Mouse (Mus musculus) mesoderm, embryonic 11.5 days (tissue): Measurements from ENCODE around the gene Supt6.
"Not testable (repeated sequence)": the region's sequence is repeated elsewhere in the genome, so short reads cannot be mapped to it uniquely, and the experiment has no call there.

ENCODE experiments used
- DNase-seq: peaks from one replicate; pipeline ENCODE4 v3.0.0-alpha.2; 2012; ENCODE audit warnings: low read depth, low spot score

Gene Supt6

DNA sequence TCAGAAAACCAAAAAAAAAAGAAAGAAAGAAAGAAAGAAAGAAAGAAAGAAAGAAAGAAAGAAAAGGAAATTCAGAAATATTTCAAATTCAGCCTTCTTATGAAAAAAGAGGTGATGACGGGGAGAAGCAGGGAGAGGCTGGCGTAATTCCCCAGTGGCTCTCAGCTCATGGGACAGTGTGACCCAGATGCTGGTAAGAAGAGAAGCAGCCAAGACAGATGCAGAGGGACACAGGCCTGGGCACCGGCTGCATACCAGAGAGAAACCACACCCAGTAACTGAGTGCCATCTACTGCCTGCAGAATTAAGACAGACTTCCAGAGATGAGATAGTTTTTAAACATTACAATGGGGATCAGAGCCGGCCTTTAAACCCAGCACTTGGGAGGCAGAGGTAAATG lies 22.2 kb downstream of the Supt6 start:
- no peak for DNase-seq

DNA sequence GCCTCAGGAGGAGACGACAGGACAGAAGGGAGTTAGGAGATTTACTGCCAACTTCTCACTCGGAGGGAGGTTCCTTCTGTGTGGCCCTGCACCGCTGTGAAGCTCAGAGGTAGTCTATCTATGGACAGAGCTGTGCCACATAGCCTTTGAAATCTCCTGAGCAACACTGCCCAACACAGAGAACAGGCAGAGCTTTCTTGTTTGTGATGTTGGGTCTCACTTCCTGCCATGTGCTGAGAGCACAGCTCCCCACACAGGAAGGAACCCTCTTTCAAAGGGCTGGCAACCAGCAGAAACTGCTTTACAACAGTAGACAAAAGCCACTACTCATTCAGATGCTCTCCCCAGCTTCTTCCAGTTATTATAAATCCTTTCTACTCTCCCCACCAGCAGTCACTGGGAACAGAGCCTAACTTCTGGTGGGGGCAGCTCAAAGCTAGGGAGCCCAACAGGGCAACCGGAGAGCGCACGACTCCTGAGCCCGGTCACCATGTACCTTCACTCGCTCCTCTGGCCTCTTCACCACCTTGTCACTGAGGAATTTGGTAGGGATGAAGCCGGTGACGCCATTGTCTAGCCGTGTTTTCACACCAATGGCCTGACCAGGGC lies 30.0 kb downstream of the Supt6 start:
- no peak for DNase-seq

DNA sequence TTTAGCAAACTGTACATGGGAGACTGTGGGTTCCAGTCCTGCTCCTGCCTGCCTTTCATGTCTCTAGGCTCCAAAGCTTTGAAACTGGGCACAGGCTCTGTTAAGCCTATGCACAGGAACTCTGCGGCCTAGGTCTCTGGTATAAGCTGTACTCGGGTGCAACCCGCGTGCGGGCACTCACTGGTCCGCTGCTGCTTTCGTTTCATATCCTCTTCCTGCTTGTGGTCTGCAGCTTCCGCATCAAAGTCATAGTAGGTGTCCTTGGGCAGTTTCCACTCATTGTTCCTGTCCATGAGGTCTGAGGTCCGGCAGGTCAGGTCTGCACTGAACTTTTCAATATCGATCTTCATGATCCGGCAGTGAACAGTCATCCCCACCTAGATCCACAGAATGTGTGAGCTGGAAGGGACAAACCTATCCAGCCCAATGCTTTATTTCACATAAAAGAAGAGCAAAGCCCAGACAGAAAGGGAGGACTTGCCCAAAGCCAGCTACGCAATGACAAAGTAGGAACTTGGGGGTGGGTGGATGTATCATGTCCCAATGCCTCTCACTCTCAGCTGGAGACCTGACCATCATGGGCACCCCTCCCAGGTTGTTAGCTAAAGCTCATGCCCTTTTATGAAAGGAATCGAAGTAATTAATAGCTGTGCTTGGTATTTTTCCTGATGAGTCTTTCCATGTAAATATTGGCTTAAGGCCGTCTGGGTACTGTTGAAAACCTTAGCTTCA lies 32.5 kb downstream of the Supt6 start:
- no peak for DNase-seq

DNA sequence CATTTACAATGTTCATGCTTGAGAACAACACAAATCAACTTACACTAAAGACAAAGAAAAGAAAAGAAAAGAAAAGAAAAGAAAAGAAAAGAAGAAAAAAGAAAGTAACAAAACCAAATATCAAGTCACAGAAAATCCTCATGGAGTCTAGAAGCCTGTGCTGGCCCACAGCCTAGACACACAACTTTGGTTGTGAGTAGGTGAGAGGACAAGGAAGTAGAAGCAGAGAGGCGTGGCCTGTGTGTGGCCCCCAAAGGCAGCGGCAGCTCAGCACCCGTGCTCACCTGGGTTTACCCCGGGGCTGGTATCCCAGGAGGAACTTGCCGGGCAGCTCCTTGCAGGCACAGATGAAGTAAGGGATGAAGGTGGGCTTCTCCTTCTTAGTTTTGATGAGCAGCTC lies 34.3 kb downstream of the Supt6 start:
- no peak for DNase-seq

DNA sequence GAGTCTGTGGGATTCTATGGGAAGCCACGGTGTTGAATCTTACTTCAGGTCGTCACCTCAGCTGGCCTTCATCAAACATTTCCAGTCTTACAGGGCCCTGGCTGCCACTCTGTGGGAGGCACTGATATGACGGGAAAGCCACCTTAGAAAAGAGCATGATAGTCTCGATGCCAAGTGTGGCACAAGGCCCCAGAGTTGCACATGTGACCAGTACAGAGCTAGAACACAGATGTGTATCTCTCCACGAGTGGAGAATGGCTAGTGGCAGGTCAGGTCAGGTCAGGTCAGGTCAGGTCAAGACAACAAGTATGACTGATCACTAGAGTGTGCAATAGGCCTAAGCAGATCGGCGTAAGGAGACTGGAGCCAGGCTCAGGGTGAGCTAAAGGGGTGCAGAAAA lies 35.2 kb downstream of the Supt6 start:
- DNase-seq: no peak

DNA sequence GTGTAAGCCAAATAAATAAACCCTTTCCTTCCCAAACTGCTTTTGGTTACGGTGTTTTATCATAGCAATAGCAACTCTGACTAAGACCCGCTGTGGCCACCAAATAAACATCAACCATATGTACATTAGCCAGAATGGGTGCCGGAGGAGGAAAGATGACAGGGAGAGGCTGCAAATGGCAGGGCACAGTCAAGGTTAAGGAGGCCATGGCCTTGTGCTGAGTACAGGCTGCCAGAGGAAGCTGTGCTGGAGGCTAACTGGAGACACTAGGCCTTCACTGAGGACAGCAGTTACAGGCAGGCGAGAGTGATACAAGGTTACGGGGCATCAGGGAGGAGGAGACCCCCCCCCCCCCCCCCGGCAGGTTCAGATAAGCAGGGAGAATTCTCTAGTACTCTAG lies 35.9 kb downstream of the Supt6 start:
- DNase-seq: no peak

DNA sequence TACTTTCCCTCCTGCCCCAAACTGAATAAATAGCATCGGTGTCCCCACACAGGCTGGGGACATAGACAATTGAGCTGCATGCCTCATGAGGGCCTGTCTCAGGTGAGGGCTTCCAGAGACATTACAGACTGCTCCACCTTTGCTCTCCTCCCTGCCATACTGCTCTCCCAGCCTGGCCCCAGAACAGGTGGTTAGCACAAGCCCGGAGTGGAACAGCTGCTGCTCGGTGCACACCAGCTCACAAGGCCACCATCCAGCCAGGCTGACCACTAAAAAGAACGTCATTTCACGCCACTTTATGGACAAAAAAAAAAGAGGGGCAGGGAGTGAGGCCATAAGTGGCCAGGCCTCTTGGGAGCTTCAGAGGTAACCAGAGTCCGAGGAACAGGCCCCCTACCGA lies 38.6 kb downstream of the Supt6 start:
- no peak for DNase-seq

DNA sequence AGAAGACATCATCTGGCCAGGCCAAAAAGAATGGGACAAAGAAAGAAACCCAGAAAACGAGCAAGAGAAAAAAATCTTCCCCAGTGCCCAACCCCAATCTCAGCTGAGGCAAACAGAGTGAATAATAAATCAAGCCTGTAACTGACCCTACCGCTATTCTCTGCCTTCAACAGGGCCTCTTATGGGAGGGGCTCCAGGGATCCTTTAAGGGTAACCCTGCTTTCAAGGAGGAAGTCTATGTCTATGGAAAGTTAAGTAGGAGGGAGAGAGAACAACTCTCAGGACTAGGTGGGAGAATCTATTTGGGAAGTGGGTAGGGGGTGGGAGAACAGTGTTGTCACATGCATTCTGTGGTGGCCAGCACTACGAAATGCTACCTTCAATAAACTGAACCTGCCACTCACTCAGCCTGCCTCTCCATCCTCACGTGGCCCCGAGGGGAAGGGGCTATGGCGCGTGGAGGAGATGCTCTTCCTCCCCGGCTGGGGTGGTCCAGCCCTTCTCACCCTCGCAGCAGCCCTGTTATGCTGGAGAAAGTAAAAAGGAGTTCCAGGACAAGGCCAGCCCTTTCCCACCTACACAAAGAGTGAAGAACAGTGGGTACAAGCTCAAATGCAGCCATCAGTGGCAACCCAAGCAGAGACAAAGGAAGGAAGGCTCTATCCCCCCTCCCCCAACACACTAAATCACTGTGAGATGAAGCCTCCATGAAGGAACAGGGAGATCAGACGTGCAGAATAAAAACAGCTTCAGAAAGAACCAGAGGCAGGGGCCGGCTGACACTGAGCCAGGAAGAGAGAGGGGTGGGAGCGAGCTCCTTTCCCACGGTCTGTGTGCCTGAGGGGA lies 40.2 kb downstream of the Supt6 start:
- DNase-seq: peak; percentile 72

DNA sequence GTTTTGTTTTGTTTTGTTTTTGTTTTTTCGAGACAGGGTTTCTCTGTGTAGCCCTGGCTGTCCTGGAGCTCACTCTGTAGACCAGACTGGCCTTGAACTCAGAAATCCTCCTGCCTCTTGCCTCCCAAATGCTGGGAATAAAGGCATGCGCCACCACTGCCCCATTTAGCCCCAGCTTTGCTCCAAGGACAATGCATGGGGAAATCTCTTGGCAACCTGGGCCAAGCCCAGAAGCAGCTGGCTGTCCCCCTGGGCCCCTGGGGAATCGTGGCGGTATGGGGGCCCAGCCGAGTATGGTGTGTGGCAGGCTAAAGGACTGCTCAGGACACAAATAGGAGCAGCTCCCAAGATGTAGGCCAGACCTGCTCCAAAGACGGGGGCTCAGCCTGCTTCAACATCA lies 41.5 kb downstream of the Supt6 start:
- DNase-seq: no peak

DNA sequence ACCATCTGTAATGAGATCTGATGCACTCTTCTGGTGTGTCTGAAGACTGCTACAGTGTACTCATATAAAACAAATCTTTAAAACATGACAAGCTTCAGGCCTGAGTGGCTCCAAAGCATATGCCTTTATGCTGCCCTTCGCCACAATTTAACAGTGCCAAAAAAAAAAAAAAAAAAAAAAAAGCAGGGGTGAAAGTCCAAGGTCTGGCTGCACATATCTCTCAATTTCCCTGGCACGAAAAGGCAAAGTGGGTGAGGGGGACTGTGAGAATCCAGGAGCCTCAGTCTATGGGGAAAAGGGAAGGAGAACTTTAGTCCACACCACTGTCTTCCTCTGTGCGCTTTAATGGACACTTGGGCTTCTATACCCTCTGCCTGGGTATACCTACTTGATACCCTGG lies 43.4 kb downstream of the Supt6 start:
- DNase-seq: no peak

DNA sequence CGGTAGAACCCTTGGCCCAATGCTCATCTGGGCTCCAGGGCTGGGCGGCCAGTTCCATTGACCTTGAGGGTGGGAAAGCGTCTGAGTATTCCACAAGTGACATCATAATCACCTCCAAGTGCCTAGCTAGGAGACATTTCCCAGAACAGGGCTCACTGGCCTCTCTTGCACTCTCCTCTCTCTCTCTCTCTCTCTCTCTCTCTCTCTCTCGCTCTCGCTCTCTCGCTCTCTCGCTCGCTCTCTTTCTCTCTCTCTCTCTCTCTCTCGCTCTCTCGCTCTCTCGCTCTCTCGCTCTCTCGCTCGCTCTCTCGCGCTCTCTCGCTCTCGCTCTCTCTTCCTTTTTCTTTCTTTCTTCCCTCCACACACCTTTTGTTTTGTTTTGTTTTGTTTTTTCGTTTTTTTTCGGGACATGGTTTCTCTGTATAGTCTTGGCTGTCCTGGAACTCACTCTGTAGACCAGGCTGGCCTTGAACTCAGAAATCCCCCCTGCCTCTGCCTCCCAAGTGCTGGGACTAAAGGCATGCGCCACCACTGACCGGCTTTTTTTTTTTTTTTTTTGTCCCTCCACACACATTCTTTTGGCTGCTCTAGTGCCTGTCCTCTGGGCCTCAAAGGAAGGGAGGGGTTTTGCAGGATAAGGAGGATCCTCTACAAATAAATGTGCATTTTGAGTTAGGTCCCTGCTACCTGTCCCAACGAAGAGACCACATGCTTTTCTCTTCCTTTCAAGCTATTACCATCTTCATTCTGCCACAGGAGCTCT lies 50.5 kb downstream of the Supt6 start:
- no peak for DNase-seq

DNA sequence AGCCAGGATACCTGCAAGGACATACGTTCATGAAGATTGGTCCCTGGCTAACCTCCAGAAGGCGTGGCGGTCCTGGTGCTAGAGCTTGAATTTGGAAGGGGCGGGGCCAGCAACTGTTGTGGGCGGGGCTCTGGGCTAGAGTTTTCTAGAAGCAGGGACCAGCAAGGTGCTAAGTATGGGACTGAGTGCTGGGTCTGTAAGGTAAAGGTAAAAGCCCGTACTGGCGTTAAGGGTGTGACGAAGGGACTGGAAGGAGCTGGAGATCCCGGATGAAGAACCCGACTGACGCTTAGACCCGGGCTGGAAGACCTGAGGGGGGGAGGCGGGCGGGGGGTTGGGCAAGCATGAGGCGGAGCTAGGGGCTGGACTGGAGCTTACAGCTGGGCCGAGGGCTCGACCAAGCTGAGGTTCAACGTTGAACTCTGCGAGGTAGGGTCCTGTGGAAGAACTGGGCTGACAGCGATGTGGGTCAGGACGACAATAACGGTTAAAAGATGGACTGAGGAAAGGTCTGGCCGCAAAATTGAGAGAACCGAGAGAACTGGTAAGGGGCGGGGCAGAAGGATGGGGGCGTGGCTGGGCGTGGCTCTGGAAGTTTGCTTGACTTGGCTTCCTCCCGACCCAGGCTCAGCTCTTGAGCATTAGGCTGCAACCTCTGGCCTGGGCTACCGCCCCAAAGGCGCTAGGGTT lies 51.2 kb downstream of the Supt6 start:
- peak; percentile 68 for DNase-seq

DNA sequence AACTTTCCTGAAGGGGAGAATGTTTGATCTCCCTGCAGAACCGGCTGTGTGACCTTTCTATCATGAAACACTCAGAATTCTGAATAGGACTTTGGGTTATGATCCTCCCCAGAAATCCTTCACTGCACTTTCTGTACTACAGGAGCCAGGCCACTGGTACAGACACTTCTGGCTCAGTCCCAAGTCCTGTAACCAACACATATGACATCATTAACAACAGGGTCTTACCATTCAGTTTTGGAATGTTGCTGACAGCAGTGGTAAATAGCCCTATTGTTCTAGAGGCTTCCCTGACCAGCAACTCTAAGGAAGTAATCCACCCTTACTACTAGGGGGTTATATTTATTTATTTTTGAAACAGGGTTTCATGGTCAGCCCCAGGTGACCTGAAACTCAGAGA lies 52.7 kb downstream of the Supt6 start, which contains the start of gene Proca1:
Gene Proca1 (plus strand): TSS at position 280 of the 400 bp plus-strand sequence.
- no peak for DNase-seq

DNA sequence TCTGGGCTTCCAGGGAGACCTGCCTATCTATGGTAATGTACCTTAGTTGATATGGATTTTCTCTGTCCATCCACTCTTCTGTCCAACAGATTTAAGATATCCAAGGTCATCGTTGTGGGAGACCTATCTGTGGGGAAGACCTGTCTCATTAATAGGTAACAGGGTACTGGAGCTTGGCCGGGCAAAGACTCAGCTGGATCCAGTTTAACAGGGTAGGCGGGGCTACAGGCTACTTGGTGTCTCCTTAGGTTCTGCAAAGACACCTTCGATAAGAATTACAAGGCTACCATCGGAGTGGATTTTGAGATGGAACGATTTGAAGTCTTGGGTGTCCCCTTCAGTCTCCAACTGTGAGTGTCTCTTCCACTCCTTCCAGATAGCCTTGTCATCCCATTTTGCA lies 55.7 kb downstream of the Supt6 start:
- DNase-seq: no peak

DNA sequence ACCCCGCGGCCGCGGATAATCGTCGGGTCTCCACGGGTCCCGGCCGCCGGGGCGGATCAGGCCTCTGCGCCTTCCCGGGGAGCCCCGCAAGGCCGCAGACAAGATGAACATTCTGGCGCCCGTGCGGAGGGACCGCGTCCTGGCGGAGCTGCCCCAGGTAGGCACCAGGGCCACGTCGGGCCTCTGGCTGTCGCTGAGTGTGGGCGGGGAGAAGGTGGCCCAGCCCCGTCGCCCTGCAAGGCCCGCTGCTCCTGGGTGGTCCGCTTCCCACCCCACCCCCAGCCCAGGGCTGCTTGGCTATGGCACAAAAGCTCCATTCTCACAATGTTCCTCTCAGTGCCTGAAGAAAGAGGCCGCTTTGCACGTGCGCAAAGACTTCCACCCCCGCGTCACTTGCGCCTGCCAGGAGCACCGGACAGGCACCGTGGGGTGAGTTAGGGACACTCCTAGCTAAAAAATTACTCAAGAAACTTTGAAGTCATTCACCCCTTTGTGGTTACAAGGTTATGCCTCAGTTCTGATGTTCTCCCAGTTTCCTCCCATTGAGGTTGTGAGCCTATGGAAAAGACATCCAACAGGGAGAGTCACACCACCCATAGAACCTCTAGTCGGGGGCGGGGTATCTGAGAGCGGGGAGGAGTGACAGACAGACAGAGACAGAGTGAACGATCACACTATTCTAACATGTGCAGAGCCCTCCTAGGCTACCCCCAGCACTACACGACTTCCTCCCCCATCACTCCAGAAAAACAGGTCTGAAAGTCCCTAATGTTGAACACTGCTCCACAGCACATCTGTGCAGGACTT lies 56.4 kb downstream of the Supt6 start:
- DNase-seq: peak; percentile 94

DNA sequence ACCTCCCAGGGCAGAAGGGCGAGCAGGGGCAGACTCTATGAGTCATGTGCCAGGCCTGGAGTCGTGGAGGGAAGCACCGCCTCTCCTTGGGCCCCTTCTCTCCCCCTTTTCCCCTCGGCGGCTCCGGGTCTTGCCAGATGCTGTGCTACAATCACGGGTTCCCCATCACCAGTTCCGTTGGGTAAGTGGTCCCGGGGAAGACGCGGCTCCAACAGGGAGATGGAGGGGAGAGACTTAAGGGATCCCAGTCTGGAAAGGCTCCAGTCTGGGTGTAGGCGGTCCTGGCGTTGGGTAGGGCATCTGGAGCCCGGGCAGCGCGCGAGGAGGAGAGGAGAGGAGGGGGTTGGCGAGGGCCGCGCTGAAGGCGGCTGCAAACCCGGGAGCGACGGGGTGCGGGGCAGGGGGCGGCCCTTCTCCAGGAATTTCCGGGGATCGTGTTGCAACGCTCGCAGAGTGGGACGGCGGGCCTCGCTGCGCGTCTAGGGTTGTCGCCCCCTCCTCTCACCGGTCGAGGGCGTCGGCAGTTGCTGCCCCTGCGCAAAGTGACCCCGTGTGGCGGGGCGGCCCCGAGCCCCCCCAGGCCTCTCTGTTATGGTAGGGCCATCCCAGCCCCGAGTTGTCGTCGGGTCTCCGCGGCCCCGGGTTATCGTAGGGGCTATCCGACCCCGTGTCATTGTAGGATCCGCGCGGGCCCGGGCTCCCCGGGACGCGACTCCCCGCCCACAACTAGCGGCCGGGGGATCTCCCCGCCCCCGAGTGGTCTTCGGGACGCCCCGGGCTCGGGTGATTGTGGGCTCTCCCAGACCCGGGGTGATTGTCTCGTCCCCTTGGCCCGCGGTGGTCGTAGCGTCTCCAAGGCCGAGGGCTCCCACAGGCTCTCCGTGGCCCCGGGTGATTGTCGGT lies 57.2 kb downstream of the Supt6 start, which contains the start of gene Rab34:
Gene Rab34 (plus strand): TSS at position 100 of the 903 bp plus-strand sequence.
- peak; percentile 91 for DNase-seq

DNA sequence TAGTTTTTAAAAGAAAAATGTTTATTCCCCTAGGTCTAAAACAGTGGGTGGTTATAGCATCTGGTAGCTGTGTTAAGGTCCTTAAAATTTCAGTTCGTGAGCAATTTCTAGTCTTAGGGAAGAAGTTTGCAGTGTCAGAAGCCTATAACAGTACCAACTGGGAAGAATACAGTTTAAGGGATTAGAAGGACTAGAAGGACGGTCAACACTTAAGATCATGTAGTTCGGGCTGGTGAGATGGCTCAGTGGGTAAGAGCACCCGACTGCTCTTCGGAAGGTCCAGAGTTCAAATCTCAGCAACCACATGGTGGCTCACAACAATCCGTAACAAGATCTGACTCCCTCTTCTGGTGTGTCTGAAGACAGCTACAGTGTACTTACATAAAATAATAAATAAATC lies 61.1 kb downstream of the Supt6 start:
- not testable (repeated sequence) for DNase-seq

DNA sequence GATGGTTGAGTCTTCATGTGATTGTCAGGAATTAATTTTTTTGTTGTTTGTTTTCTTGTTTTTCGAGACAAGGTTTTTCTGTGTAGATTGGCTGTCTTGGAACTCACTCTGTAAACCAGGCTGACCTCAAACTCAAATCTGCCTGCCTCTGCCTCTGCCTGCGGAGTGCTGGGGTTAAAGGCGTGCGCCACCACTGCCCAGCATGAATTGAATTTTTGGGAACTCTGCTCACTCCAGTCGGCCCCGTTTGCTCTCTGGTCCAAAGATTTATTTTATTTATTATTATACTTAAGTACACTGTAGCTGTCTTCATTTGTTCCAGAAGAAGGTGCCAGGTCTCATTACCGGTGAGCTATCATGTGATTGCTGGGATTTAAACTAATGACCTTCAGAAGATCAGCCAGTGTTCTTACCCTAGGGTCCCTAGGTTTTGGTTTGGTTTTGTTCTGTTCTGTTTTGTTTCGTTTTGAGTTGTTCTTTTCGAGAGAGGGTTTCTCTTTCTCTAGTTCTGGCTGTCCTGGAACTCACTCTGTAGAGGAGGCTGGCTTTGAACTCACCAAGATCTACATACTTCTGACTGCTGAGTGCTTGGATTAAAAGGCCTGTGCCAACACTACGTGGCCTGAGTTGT lies 61.8 kb downstream of the Supt6 start:
- DNase-seq: no peak
